Mouse (Mus musculus) kidney, postnatal 4 days (tissue): ENCODE results near the gene Fam114a1.
A peak's percentile ranks its signal among the peaks of the same experiment; 100 is the strongest.

ENCODE experiments used
- DNase-seq, 2 experiments: peaks; one replicate each; pipeline ENCODE4 v3.0.0; 2021; ENCODE audit warnings: mixed read lengths in 2 of 2

The Fam114a1 gene

GRCm38 (mm10) chr5:65059806-65060205 is 89.9 kb downstream of the Fam114a1 start:
- DNase-seq = no peak

GRCm38 (mm10) chr5:65062236-65062635 is 92.4 kb downstream of the Fam114a1 start:
- DNase-seq = no peak

GRCm38 (mm10) chr5:65063266-65063665 is 93.4 kb downstream of the Fam114a1 start:
- no peak for DNase-seq

- DNase-seq = no peak
Measured at GRCm38 (mm10) chr5:65068166-65068565, 98.3 kb downstream of the Fam114a1 start.

- no peak for DNase-seq
Measured at GRCm38 (mm10) chr5:65069872-65070271, 100.0 kb downstream of the Fam114a1 start.

- DNase-seq = no peak
Measured at GRCm38 (mm10) chr5:65071689-65072118, 101.8 kb downstream of the Fam114a1 start.

- no peak for DNase-seq
Measured at GRCm38 (mm10) chr5:65073247-65073646, 103.4 kb downstream of the Fam114a1 start.

- DNase-seq = peak; percentile 29 to 35
Measured at GRCm38 (mm10) chr5:65074693-65075092, 104.8 kb downstream of the Fam114a1 start.

GRCm38 (mm10) chr5:65076087-65076486 is 106.2 kb downstream of the Fam114a1 start:
- no peak for DNase-seq

GRCm38 (mm10) chr5:65076748-65077147 is 106.9 kb downstream of the Fam114a1 start:
- DNase-seq = no peak

- DNase-seq = no peak
Measured at GRCm38 (mm10) chr5:65078081-65078480, 108.2 kb downstream of the Fam114a1 start.

GRCm38 (mm10) chr5:65079881-65080280 is 110.0 kb downstream of the Fam114a1 start:
- DNase-seq = peak in 1 of 2 experiments; percentile 36

GRCm38 (mm10) chr5:65081836-65082235 is 112.0 kb downstream of the Fam114a1 start:
- DNase-seq = no peak

- peak in 1 of 2 experiments; percentile 24 for DNase-seq
Measured at GRCm38 (mm10) chr5:65086522-65086921, 116.7 kb downstream of the Fam114a1 start.

GRCm38 (mm10) chr5:65089707-65090106 is 119.8 kb downstream of the Fam114a1 start:
- DNase-seq = no peak

GRCm38 (mm10) chr5:65091184-65091858 is 121.5 kb downstream of the Fam114a1 start:
- DNase-seq = no peak
